Mouse (Mus musculus): ENCODE measurements around the gene Slc38a11.

DNA sequence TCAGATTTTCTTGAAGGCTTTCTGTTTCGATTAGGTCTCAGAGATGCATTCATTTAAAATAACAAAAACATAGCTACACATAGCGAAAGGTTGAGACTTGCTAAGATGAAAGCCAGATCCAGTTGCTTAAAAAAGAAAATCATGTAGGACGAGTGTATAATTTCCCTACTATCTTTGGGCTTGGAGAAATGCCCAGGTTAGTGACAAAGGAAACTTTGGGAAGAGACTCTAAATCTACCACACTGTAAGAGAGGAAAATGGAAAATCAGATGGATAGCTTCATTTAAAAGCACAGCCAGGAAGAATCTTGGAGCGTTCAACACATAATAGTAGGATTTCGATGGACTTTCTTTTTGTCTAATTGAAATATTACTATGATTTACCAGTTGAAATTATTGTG is 36.1 kb upstream of the Slc38a11 start:
- TF ChIP-seq MAFK (IDR thresholded peaks at IDR 0.05; ENCODE audit: insufficient read depth, low read depth, low read length) (no peak), ZC3H11A (IDR thresholded peaks at IDR 0.05; ENCODE audit: borderline replicate concordance, low read depth, low read length) (no peak)

All from ES-E14 (cell line).